Mouse (Mus musculus) v-Abl transformed pro-B cells (cell line): ENCODE measurements around the gene T.

Experiments used
- in situ Hi-C, 2 experiments: fragments of 400-800 bp; cut with MboI; formaldehyde crosslinking; loops; one replicate each; pipeline ENCODE4 v1.15.1; 2025; ENCODE audit not compliant: unreplicated experiment in 2 of 2

The T gene

DNA sequence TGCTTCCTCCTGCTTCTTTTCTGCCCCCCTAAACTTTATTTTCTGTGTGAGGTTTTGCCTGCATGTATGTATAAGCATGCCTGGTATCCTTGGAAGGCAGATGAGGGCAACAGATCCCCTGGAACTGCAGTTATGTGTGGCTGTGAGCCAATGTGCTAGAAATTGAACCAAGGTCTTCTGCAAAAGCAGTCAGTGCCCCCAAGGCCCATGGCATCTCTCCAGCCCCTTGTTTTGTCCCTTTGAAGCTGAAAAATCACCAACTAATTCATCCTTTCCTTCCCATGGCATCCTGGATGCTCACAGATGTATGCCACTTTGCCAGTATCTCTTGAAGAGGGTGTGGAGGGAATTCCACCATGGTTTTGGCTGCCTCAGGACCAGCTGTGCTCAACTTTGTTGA, 50.9 kb downstream of the T start:
- in situ Hi-C loops: no loop called here

DNA sequence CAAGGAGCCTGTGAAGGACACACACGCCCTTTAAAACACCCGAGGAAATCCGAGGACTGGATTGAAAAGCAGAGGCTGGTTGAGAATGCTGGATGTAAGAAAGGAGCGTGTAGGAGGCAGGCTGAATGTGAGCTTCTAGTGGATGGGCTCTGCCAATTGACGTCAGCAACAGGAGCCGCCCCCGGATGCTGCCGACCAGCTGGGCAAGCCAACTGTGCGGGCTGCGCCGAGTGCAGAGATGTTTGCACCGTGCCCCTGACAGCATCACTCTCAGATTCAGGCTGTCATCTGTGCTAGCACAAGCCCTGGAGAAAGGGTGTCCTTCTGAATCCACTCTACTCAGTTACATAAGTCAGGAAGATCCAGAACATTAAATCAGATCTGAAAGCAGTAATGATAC, 53.6 kb downstream of the T start:
- in situ Hi-C loops: no loop called here

DNA sequence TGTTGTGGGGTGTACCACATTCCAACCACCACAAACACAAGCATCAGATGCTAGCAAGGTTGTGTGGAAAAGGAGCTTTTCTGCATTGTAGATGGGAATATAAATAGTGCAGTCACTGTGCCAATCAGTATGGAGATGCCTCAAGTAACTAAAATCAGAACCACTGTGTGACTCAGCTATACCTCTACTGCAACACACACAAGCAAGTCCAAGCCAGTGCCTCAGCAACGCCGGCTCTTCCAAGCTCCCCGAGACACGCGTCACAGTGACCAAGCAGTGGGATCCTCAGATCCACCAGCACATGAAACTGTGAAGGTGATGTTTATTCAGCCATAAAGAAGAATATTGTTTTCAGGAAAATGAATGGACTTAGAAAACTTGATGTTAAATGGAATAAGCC, 56.7 kb downstream of the T start:
- in situ Hi-C loops: no loop called here
